Mouse (Mus musculus): Measurements from ENCODE around the gene Zfp512b. TPM values are rescaled to one million over a fixed set of nuclear protein-coding genes. Genes with fewer than 3 reads are reported as not detected.

Zfp512b gene
- polyA plus RNA-seq, 1 experiment from 2014 or later: 70.9 TPM

- peaks cover 47% of the 10 kb centered on the region for H3K36me3 ChIP-seq
- 99% methylated on average over 3 of the region's 3 CpGs for WGBS
- no peak for ATAC-seq (ENCODE audit: insufficient number of reproducible peaks, insufficient read depth, low FRiP score, low TSS enrichment, low read depth)
Measured at GRCm38 (mm10) chr2:181532589-181532988, 60.0 kb downstream of the Zfp512b start.

More at GRCm38 (mm10) chr2:181532589-181532988, 60.0 kb downstream of the Zfp512b start:
- Histone ChIP-seq H3K4me2 (no peak overlapping the region), H3K9me3 (peaks cover 8% of the 10 kb centered on the region), H3K9ac (no peak overlapping the region), H3K4me1 (peaks cover 2% of the 10 kb centered on the region; the same call in 1 of the 2 replicates), H3K27ac (no peak overlapping the region), H3K27me3 (no peaks in the 10 kb centered on the region), H3K4me3 (no peak overlapping the region)

Small RNA genes lying within 50 kb of the gene (microRNA-seq; reads per million reads assigned to microRNA genes)
- gene Mir7006: not detected

Other genes with a start within 250 kb of the Zfp512b start
- gene Zgpat, start 227.9 kb downstream of the Zfp512b start, polyA plus RNA-seq (2015; fragmentation: Nextera tagmentation; extraction: Ambion mirVana): 48.4 and 50.7 TPM in 2 replicates
- 75.2 and 76.1 TPM in 2 replicates for gene Arfrp1, start 227.4 kb downstream of the Zfp512b start, polyA plus RNA-seq (2015; fragmentation: Nextera tagmentation; extraction: Ambion mirVana)
- gene Lime1, start 212.7 kb downstream of the Zfp512b start, polyA plus RNA-seq (2015; fragmentation: Nextera tagmentation; extraction: Ambion mirVana): 29.6 and 31.7 TPM in 2 replicates
- 3.6 and 3.8 TPM in 2 replicates for gene Zbtb46, start 133.4 kb downstream of the Zfp512b start, polyA plus RNA-seq (2015; fragmentation: Nextera tagmentation; extraction: Ambion mirVana)
- gene Abhd16b, start 99.6 kb downstream of the Zfp512b start, polyA plus RNA-seq (2015; fragmentation: Nextera tagmentation; extraction: Ambion mirVana): 0.11 and 0.14 TPM in 2 replicates
- gene Tpd52l2, start 95.7 kb downstream of the Zfp512b start, polyA plus RNA-seq (2015; fragmentation: Nextera tagmentation; extraction: Ambion mirVana): 156 and 168 TPM in 2 replicates
- 97.2 and 101 TPM in 2 replicates for gene Dnajc5, start 72.3 kb downstream of the Zfp512b start, polyA plus RNA-seq (2015; fragmentation: Nextera tagmentation; extraction: Ambion mirVana)
- gene Uckl1, start 7.9 kb downstream of the Zfp512b start, polyA plus RNA-seq (2015; fragmentation: Nextera tagmentation; extraction: Ambion mirVana): 41.1 and 57.1 TPM in 2 replicates
- gene Prpf6, start 935 bp downstream of the Zfp512b start, polyA plus RNA-seq (2015; fragmentation: Nextera tagmentation; extraction: Ambion mirVana): 64.0 and 68.9 TPM in 2 replicates
- gene Samd10, start 6.4 kb upstream of the Zfp512b start, polyA plus RNA-seq (2015; fragmentation: Nextera tagmentation; extraction: Ambion mirVana): 9.3 and 10.4 TPM in 2 replicates
- gene Gm29797, start 64.2 kb upstream of the Zfp512b start, polyA plus RNA-seq (2015; fragmentation: Nextera tagmentation; extraction: Ambion mirVana): not detected in 2 replicates
- gene Sox18, start 78.8 kb upstream of the Zfp512b start, polyA plus RNA-seq (2015; fragmentation: Nextera tagmentation; extraction: Ambion mirVana): 88.3 and 92.4 TPM in 2 replicates
- 30.4 and 33.0 TPM in 2 replicates for gene Tcea2, start 87.5 kb upstream of the Zfp512b start, polyA plus RNA-seq (2015; fragmentation: Nextera tagmentation; extraction: Ambion mirVana)
- gene Rgs19, start 101.2 kb upstream of the Zfp512b start, polyA plus RNA-seq (2015; fragmentation: Nextera tagmentation; extraction: Ambion mirVana): 83.5 and 86.1 TPM in 2 replicates
- gene Lkaaear1, start 105.6 kb upstream of the Zfp512b start, polyA plus RNA-seq (2015; fragmentation: Nextera tagmentation; extraction: Ambion mirVana): not detected in 2 replicates
- 2.0 and 2.1 TPM in 2 replicates for gene Oprl1, start 122.2 kb upstream of the Zfp512b start, polyA plus RNA-seq (2015; fragmentation: Nextera tagmentation; extraction: Ambion mirVana)
- gene Myt1, start 170.5 kb upstream of the Zfp512b start, polyA plus RNA-seq (2015; fragmentation: Nextera tagmentation; extraction: Ambion mirVana): 0.77 and 0.79 TPM in 2 replicates
- gene Pcmtd2, start 245.1 kb upstream of the Zfp512b start, polyA plus RNA-seq (2015; fragmentation: Nextera tagmentation; extraction: Ambion mirVana): 38.6 and 43.7 TPM in 2 replicates